Mouse (Mus musculus) midbrain, embryonic 13.5 days (tissue): ENCODE results near the gene Kremen1. TPM values are rescaled to one million over a fixed set of nuclear protein-coding genes. Genes with fewer than 3 reads are reported as not detected.

Source experiments
- ATAC-seq: fragments of 200-750 bp; cut with Nextera tagmentation; 2 replicates; pipeline ENCODE4 v1.8.0; 2017; ENCODE audit warnings: mild to moderate bottlenecking, moderate TSS enrichment, moderate library complexity
- H3K27ac ChIP-seq: fragments of 300-500 bp; sonication (generic); 2 replicates; pipeline ENCODE4 v1.5.1; 2015; ENCODE audit warnings: inconsistent platforms, mild to moderate bottlenecking, moderate library complexity
- H3K27me3 ChIP-seq: fragments of 300-500 bp; sonication (generic); 2 replicates; pipeline ENCODE4 v1.6.1; 2015; ENCODE audit warnings: mild to moderate bottlenecking, inconsistent platforms
- H3K36me3 ChIP-seq: fragments of 300-500 bp; sonication (generic); 2 replicates; pipeline ENCODE4 v1.6.1; 2015; ENCODE audit warnings: mild to moderate bottlenecking, inconsistent platforms
- H3K4me1 ChIP-seq: fragments of 300-500 bp; sonication (generic); replicated peaks from 2 replicates; pipeline ENCODE4 v1.6.1; 2015; ENCODE audit warnings: inconsistent platforms
- H3K4me2 ChIP-seq: fragments of 300-500 bp; sonication (generic); replicated peaks from 2 replicates; pipeline ENCODE4 v1.6.1; 2015; ENCODE audit warnings: moderate library complexity, mild to moderate bottlenecking, inconsistent platforms
- H3K4me3 ChIP-seq: fragments of 300-500 bp; sonication (generic); replicated peaks from 2 replicates; pipeline ENCODE4 v1.5.1; 2015; ENCODE audit warnings: mild to moderate bottlenecking, inconsistent platforms
- H3K9ac ChIP-seq: fragments of 300-500 bp; sonication (generic); replicated peaks from 2 replicates; pipeline ENCODE4 v1.6.1; 2015; ENCODE audit warnings: mild to moderate bottlenecking, inconsistent platforms
- H3K9me3 ChIP-seq: fragments of 300-500 bp; sonication (generic); 2 replicates; pipeline ENCODE4 v1.6.1; 2016; ENCODE audit warnings: mild to moderate bottlenecking, inconsistent platforms
- WGBS: fragments of 180-500 bp; shearing (Covaris S2); methylation state at CpG from one replicate; pipeline ENCODE4 v1.1.7; 2015; 5-methylcytosine and 5-hydroxymethylcytosine counted together
- polyA plus RNA-seq: library from polyadenylated mRNA; unstranded; fragments of >200 nt; fragmentation: Nextera tagmentation; extraction: Ambion mirVana; gene quantifications from 2 replicates; pipeline ENCODE4 v1.2.1, GENCODE M21; 2015

The Kremen1 gene
- polyA plus RNA-seq = 5.2 and 7.5 TPM in 2 replicates

- Histone ChIP-seq H3K4me1 (peaks cover 12% of the 10 kb centered on the region), H3K27ac (0 out of 2 replicates have a peak within 1 kb of the TSS, but pooled peaks have one; percentile 40), H3K27me3 (peaks cover 17% of the 10 kb centered on the region), H3K4me2 (peak within 1 kb of the TSS; percentile 81), H3K9ac (peak within 1 kb of the TSS; percentile 75), H3K36me3 (no peaks in the 10 kb centered on the region), H3K9me3 (no peaks in the 10 kb centered on the region), H3K4me3 (peak within 1 kb of the TSS; percentile 81)
- WGBS = 2% methylated on average over 55 of the region's 80 CpGs
- peak; percentile 97 for ATAC-seq
Measured at GRCm38 (mm10) chr11:5261508-5262392, at the start of gene Kremen1. Kremen1 (minus strand) TSS chr11:5261558.

- no peaks in the 10 kb centered on the region for H3K36me3 ChIP-seq
- ATAC-seq = no peak
- 89% methylated on average over 13 of the region's 13 CpGs for WGBS
- no peaks in the 10 kb centered on the region for H3K9me3 ChIP-seq
- no peak overlapping the region for H3K4me3 ChIP-seq
- no peak overlapping the region for H3K4me2 ChIP-seq
- no peaks in the 10 kb centered on the region for H3K4me1 ChIP-seq
- H3K27me3 ChIP-seq = no peaks in the 10 kb centered on the region
- no peak overlapping the region for H3K27ac ChIP-seq
- H3K9ac ChIP-seq = no peak overlapping the region
Measured at GRCm38 (mm10) chr11:5307024-5307905, 45.9 kb upstream of the Kremen1 start.

- H3K4me2 ChIP-seq = no peak overlapping the region
- H3K4me1 ChIP-seq = no peaks in the 10 kb centered on the region
- H3K4me3 ChIP-seq = no peak overlapping the region
- no peak for ATAC-seq
- no peak overlapping the region for H3K27ac ChIP-seq
- no peaks in the 10 kb centered on the region for H3K27me3 ChIP-seq
- no peaks in the 10 kb centered on the region for H3K36me3 ChIP-seq
- no peaks in the 10 kb centered on the region for H3K9me3 ChIP-seq
- no peak overlapping the region for H3K9ac ChIP-seq
Measured at GRCm38 (mm10) chr11:5306017-5306416, 44.7 kb upstream of the Kremen1 start.

- H3K4me2 ChIP-seq = no peak overlapping the region
- H3K4me1 ChIP-seq = no peaks in the 10 kb centered on the region
- H3K27ac ChIP-seq = no peak overlapping the region
- no peak overlapping the region for H3K4me3 ChIP-seq
- no peak for ATAC-seq
- H3K36me3 ChIP-seq = no peaks in the 10 kb centered on the region
- H3K27me3 ChIP-seq = no peaks in the 10 kb centered on the region
- no peak overlapping the region for H3K9ac ChIP-seq
- H3K9me3 ChIP-seq = no peaks in the 10 kb centered on the region
Measured at GRCm38 (mm10) chr11:5304526-5304925, 43.2 kb upstream of the Kremen1 start.

GRCm38 (mm10) chr11:5298007-5298372 lies 36.6 kb upstream of the Kremen1 start:
- Histone ChIP-seq H3K4me2 (no peak overlapping the region), H3K36me3 (no peaks in the 10 kb centered on the region), H3K4me1 (peaks cover 14% of the 10 kb centered on the region), H3K4me3 (no peak overlapping the region), H3K27ac (no peak overlapping the region), H3K9me3 (no peaks in the 10 kb centered on the region), H3K9ac (no peak overlapping the region), H3K27me3 (no peaks in the 10 kb centered on the region)
- ATAC-seq = no peak
- 61% methylated on average over 1 of the region's 1 CpGs for WGBS

GRCm38 (mm10) chr11:5297148-5298006 lies 36.0 kb upstream of the Kremen1 start:
- H3K9ac ChIP-seq = no peak overlapping the region
- no peaks in the 10 kb centered on the region for H3K27me3 ChIP-seq
- no peak overlapping the region for H3K27ac ChIP-seq
- H3K9me3 ChIP-seq = no peaks in the 10 kb centered on the region
- H3K36me3 ChIP-seq = no peaks in the 10 kb centered on the region
- H3K4me3 ChIP-seq = no peak overlapping the region
- WGBS = 28% methylated on average over 13 of the region's 13 CpGs
- H3K4me1 ChIP-seq = peaks cover 14% of the 10 kb centered on the region
- 0 out of 2 replicates have a peak overlapping the region, but pooled peaks have one; percentile 21 for H3K4me2 ChIP-seq
- peak; percentile 60; the same call in 1 of the 2 replicates for ATAC-seq

- Histone ChIP-seq H3K27ac (no peak overlapping the region), H3K4me3 (no peak overlapping the region), H3K9me3 (no peaks in the 10 kb centered on the region), H3K4me2 (no peak overlapping the region), H3K36me3 (no peaks in the 10 kb centered on the region), H3K27me3 (no peaks in the 10 kb centered on the region), H3K4me1 (peaks cover 14% of the 10 kb centered on the region), H3K9ac (no peak overlapping the region)
- 76% methylated on average over 2 of the region's 2 CpGs for WGBS
- ATAC-seq = no peak
Measured at GRCm38 (mm10) chr11:5296576-5297115, 35.3 kb upstream of the Kremen1 start.

- no peaks in the 10 kb centered on the region for H3K9me3 ChIP-seq
- 77% methylated on average over 3 of the region's 3 CpGs for WGBS
- no peak for ATAC-seq
- no peak overlapping the region for H3K4me2 ChIP-seq
- no peaks in the 10 kb centered on the region for H3K27me3 ChIP-seq
- no peaks in the 10 kb centered on the region for H3K36me3 ChIP-seq
- H3K9ac ChIP-seq = no peak overlapping the region
- H3K4me1 ChIP-seq = peaks cover 17% of the 10 kb centered on the region
- H3K27ac ChIP-seq = no peak overlapping the region
- H3K4me3 ChIP-seq = no peak overlapping the region
Measured at GRCm38 (mm10) chr11:5294805-5295204, 33.4 kb upstream of the Kremen1 start.

GRCm38 (mm10) chr11:5290691-5291090 lies 29.3 kb upstream of the Kremen1 start:
- Histone ChIP-seq H3K9ac (no peak overlapping the region), H3K9me3 (no peaks in the 10 kb centered on the region), H3K27me3 (no peaks in the 10 kb centered on the region), H3K27ac (no peak overlapping the region), H3K4me1 (peaks cover 3% of the 10 kb centered on the region; the same call in 1 of the 2 replicates), H3K4me3 (no peak overlapping the region), H3K36me3 (peaks cover 14% of the 10 kb centered on the region), H3K4me2 (no peak overlapping the region)
- ATAC-seq = 0 out of 2 replicates have a peak, but pooled peaks have one; percentile 27
- 10% methylated on average over 5 of the region's 5 CpGs for WGBS

GRCm38 (mm10) chr11:5289826-5290580 lies 28.6 kb upstream of the Kremen1 start:
- H3K9me3 ChIP-seq = no peaks in the 10 kb centered on the region
- no peak overlapping the region for H3K4me2 ChIP-seq
- ATAC-seq = no peak
- H3K9ac ChIP-seq = no peak overlapping the region
- H3K27ac ChIP-seq = no peak overlapping the region
- peaks cover 3% of the 10 kb centered on the region; the same call in 1 of the 2 replicates for H3K4me1 ChIP-seq
- no peaks in the 10 kb centered on the region for H3K27me3 ChIP-seq
- WGBS = 77% methylated on average over 4 of the region's 4 CpGs
- H3K4me3 ChIP-seq = no peak overlapping the region
- H3K36me3 ChIP-seq = peaks cover 20% of the 10 kb centered on the region

GRCm38 (mm10) chr11:5283987-5284386 lies 22.6 kb upstream of the Kremen1 start:
- WGBS = 97% methylated on average over 2 of the region's 2 CpGs

More at GRCm38 (mm10) chr11:5283987-5284386, 22.6 kb upstream of the Kremen1 start:
- ATAC-seq = no peak
- H3K27me3 ChIP-seq = no peaks in the 10 kb centered on the region
- H3K4me1 ChIP-seq = no peaks in the 10 kb centered on the region
- no peak overlapping the region for H3K9ac ChIP-seq
- no peak overlapping the region for H3K27ac ChIP-seq
- no peak overlapping the region for H3K4me2 ChIP-seq
- peaks cover 62% of the 10 kb centered on the region for H3K36me3 ChIP-seq
- no peak overlapping the region for H3K4me3 ChIP-seq
- H3K9me3 ChIP-seq = no peaks in the 10 kb centered on the region
